8 mouse cellular contexts compared by ENCODE assay signal in genomic region chr11:72302230-72302629, GRCm38 (mm10). TPM values are rescaled to one million over a fixed set of nuclear protein-coding genes. Genes with fewer than 3 reads are reported as not detected.
DNase-seq lines count a peak whose midpoint lies in the region; ATAC-seq and TF ChIP-seq lines count a peak whose summit lies in the region.

No protein-coding gene starts in this region.

- no peaks in the 10 kb centered on the region for H3K9me3 ChIP-seq in liver, embryonic 11.5 days (ENCODE audit: control insufficient read depth, low read length)
- no peaks in the 10 kb centered on the region for H3K9me3 ChIP-seq in heart, embryonic 16.5 days (replicated peaks; ENCODE audit: control insufficient read depth, low read length)
- no peaks in the 10 kb centered on the region for H3K9me3 ChIP-seq in forebrain, embryonic 12.5 days
- H3K9me3 ChIP-seq in limb, embryonic 10.5 days (replicated peaks): no peaks in the 10 kb centered on the region

- no peak for TF ChIP-seq CTCF in liver, adult 2 months (IDR thresholded peaks at IDR 0.05; ENCODE audit: low read depth, low read length)
- TF ChIP-seq CTCF in cortical plate, adult 2 months (IDR thresholded peaks at IDR 0.05; ENCODE audit: extremely low read depth, insufficient read depth, low read length): no peak

- H3K4me1 ChIP-seq in liver, adult 2 months (ENCODE audit: control insufficient read depth, insufficient read depth, low read length): peaks cover 2% of the 10 kb centered on the region; the same call in 1 of the 2 replicates
- H3K4me1 ChIP-seq in liver, embryonic 11.5 days (replicated peaks; ENCODE audit: control insufficient read depth, insufficient read depth, low read length): no peaks in the 10 kb centered on the region
- no peaks in the 10 kb centered on the region for H3K4me1 ChIP-seq in cortical plate, adult 2 months (ENCODE audit: control insufficient read depth, insufficient read depth, low read length)
- peaks cover 7% of the 10 kb centered on the region; the same call in 1 of the 2 replicates for H3K4me1 ChIP-seq in heart, embryonic 16.5 days (ENCODE audit: control insufficient read depth, insufficient read depth, low read length)
- 0 out of 2 replicates have a peak, but pooled peaks cover 4% of the 10 kb centered on the region for H3K4me1 ChIP-seq in forebrain, embryonic 12.5 days
- H3K4me1 ChIP-seq in limb, embryonic 10.5 days: peaks cover 4% of the 10 kb centered on the region; the same call in 1 of the 2 replicates

- H3K4me2 ChIP-seq in liver, embryonic 11.5 days: no peak overlapping the region; the same call in 1 of the 2 replicates
- H3K4me2 ChIP-seq in heart, embryonic 16.5 days (ENCODE audit: low read depth, low read length): peak overlapping the region; percentile 68
- H3K4me2 ChIP-seq in forebrain, embryonic 12.5 days: no peak overlapping the region

- H3K27ac ChIP-seq in liver, adult 2 months (replicated peaks; ENCODE audit: insufficient read depth, low read depth, low read length): peak overlapping the region; percentile 20; the same call in 1 of the 2 replicates
- H3K27ac ChIP-seq in liver, embryonic 11.5 days (ENCODE audit: low read depth, low read length): no peak overlapping the region
- peak overlapping the region; percentile 58 for H3K27ac ChIP-seq in cortical plate, adult 2 months (ENCODE audit: insufficient read depth, low read length)
- peak overlapping the region; percentile 72; the same call in 1 of the 2 replicates for H3K27ac ChIP-seq in heart, embryonic 16.5 days (ENCODE audit: low read length)
- no peak overlapping the region for H3K27ac ChIP-seq in forebrain, embryonic 12.5 days
- H3K27ac ChIP-seq in limb, embryonic 10.5 days: no peak overlapping the region

- H3K27me3 ChIP-seq in liver, adult 2 months (ENCODE audit: control insufficient read depth, insufficient read depth, low read length): no peaks in the 10 kb centered on the region
- no peaks in the 10 kb centered on the region for H3K27me3 ChIP-seq in liver, embryonic 11.5 days (replicated peaks; ENCODE audit: control insufficient read depth, insufficient read depth, low read length)
- H3K27me3 ChIP-seq in heart, embryonic 16.5 days (ENCODE audit: control insufficient read depth, insufficient read depth, low read length): no peaks in the 10 kb centered on the region
- H3K27me3 ChIP-seq in forebrain, embryonic 12.5 days: no peaks in the 10 kb centered on the region; the same call in 1 of the 2 replicates
- H3K27me3 ChIP-seq in limb, embryonic 10.5 days (ENCODE audit: low read depth, poor library complexity, severe bottlenecking): no peaks in the 10 kb centered on the region

- no peak for ATAC-seq in liver, embryonic 11.5 days (replicated peaks; ENCODE audit: low FRiP score)
- ATAC-seq in heart, embryonic 16.5 days (replicated peaks; ENCODE audit: extremely low read depth, insufficient read depth, low FRiP score): peak; percentile 33; the same call in 1 of the 2 replicates
- no peak for ATAC-seq in forebrain, embryonic 12.5 days (ENCODE audit: low FRiP score)

- H3K9ac ChIP-seq in liver, adult 2 months (ENCODE audit: low read depth, low read length): peak overlapping the region; percentile 46
- H3K9ac ChIP-seq in liver, embryonic 11.5 days (ENCODE audit: low read depth, low read length): no peak overlapping the region
- H3K9ac ChIP-seq in heart, embryonic 16.5 days (ENCODE audit: low read length): no peak overlapping the region
- H3K9ac ChIP-seq in forebrain, embryonic 12.5 days: no peak overlapping the region

- no peak for TF ChIP-seq POLR2A in liver, adult 2 months (IDR thresholded peaks at IDR 0.05; ENCODE audit: extremely low read depth, insufficient read depth, low read length)
- TF ChIP-seq POLR2A in cortical plate, adult 2 months (IDR thresholded peaks at IDR 0.05; ENCODE audit: extremely low read depth, insufficient read depth, low read length): no peak

- peak overlapping the region; percentile 19 for H3K4me3 ChIP-seq in liver, adult 2 months (ENCODE audit: insufficient read depth, low read depth, low read length)
- H3K4me3 ChIP-seq in liver, embryonic 11.5 days (ENCODE audit: low read depth, low read length): no peak overlapping the region
- peak overlapping the region; percentile 2 for H3K4me3 ChIP-seq in cortical plate, adult 2 months (ENCODE audit: insufficient read depth, low read length)
- H3K4me3 ChIP-seq in heart, embryonic 16.5 days (ENCODE audit: low read length): peak overlapping the region; percentile 50
- H3K4me3 ChIP-seq in forebrain, embryonic 12.5 days (replicated peaks): no peak overlapping the region
- no peak overlapping the region for H3K4me3 ChIP-seq in limb, embryonic 10.5 days

- DNase-seq in liver, adult 2 months (ENCODE audit: extremely low read depth, low read depth, low spot score): no peak
- DNase-seq in liver, embryonic 11.5 days (ENCODE audit: low spot score): no peak
- DNase-seq in layer of hippocampus, postnatal 10 days (ENCODE audit: low spot score in 2 of 2): peak; percentile 56 to 59
- peak; percentile 28 to 39 for DNase-seq in lung, postnatal 4 days
- DNase-seq in limb, embryonic 10.5 days (ENCODE audit: low spot score): no peak

- no peaks in the 10 kb centered on the region for H3K79me2 ChIP-seq in liver, adult 2 months (ENCODE audit: control insufficient read depth, insufficient read depth, low read length)

- peaks cover 6% of the 10 kb centered on the region; the same call in 1 of the 2 replicates for H3K36me3 ChIP-seq in liver, adult 2 months (ENCODE audit: control insufficient read depth, insufficient read depth, low read length)
- H3K36me3 ChIP-seq in liver, embryonic 11.5 days (ENCODE audit: control insufficient read depth, insufficient read depth, low read length): no peaks in the 10 kb centered on the region
- H3K36me3 ChIP-seq in heart, embryonic 16.5 days (ENCODE audit: control insufficient read depth, insufficient read depth): no peaks in the 10 kb centered on the region
- H3K36me3 ChIP-seq in forebrain, embryonic 12.5 days (replicated peaks): no peaks in the 10 kb centered on the region
- no peaks in the 10 kb centered on the region for H3K36me3 ChIP-seq in limb, embryonic 10.5 days

- 56% methylated on average over 7 of the region's 7 CpGs for WGBS in liver, adult 2 months
- WGBS in liver, embryonic 11.5 days: 81% methylated on average over 7 of the region's 7 CpGs
- WGBS in heart, embryonic 16.5 days: 68% methylated on average over 7 of the region's 7 CpGs
- 80% methylated on average over 7 of the region's 7 CpGs for WGBS in forebrain, embryonic 12.5 days
- WGBS in limb, embryonic 10.5 days: 88% methylated on average over 7 of the region's 7 CpGs

RNA-seq across cellular contexts. Expression of gene Xaf1, which starts 0.8 kb away (rescaled TPM):
- total RNA-seq in liver, adult 2 months (2014; rRNA removed): 5.2 and 7.4 TPM in 2 replicates
- 15.5 and 17.6 TPM in 2 replicates for polyA plus RNA-seq in liver, adult 2 months (2012; rRNA removed)
- 2.7 and 2.8 TPM in 2 replicates for polyA plus RNA-seq in liver, embryonic 11.5 days (2014; fragmentation: Nextera tagmentation; extraction: Ambion mirVana)
- polyA plus RNA-seq in cortical plate, adult 2 months (2012; rRNA removed): 16.0 and 16.3 TPM in 2 replicates
- 8.5 and 14.4 TPM in 2 replicates for polyA plus RNA-seq in heart, embryonic 16.5 days (2015; fragmentation: Nextera tagmentation; extraction: Ambion mirVana)
- total RNA-seq in layer of hippocampus, postnatal 10 days (2021): 1 to 10 TPM; 1.9 to 2.5 TPM
- polyA plus RNA-seq in forebrain, embryonic 12.5 days (2016; fragmentation: Nextera tagmentation; extraction: Ambion mirVana): 1.6 TPM in 2 replicates
- polyA plus RNA-seq in limb, embryonic 10.5 days (2016; fragmentation: Nextera tagmentation; extraction: Ambion mirVana): 2.5 and 4.1 TPM in 2 replicates

RNA-seq across cellular contexts. Expression of gene Fbxo39, which starts 12.0 kb away (rescaled TPM):
- total RNA-seq in liver, adult 2 months (2014; rRNA removed): not detected in 2 replicates
- polyA plus RNA-seq in liver, adult 2 months (2012; rRNA removed): not detected in 2 replicates
- polyA plus RNA-seq in liver, embryonic 11.5 days (2014; fragmentation: Nextera tagmentation; extraction: Ambion mirVana): not detected in 2 replicates
- polyA plus RNA-seq in cortical plate, adult 2 months (2012; rRNA removed): not detected in 2 replicates
- polyA plus RNA-seq in heart, embryonic 16.5 days (2015; fragmentation: Nextera tagmentation; extraction: Ambion mirVana): not detected in 2 replicates
- not detected for total RNA-seq in layer of hippocampus, postnatal 10 days (2021)
- polyA plus RNA-seq in forebrain, embryonic 12.5 days (2016; fragmentation: Nextera tagmentation; extraction: Ambion mirVana): not detected in 2 replicates
- not detected in 2 replicates for polyA plus RNA-seq in limb, embryonic 10.5 days (2016; fragmentation: Nextera tagmentation; extraction: Ambion mirVana)

RNA-seq across cellular contexts. Expression of gene Slc13a5, which starts 35.2 kb away (rescaled TPM):
- total RNA-seq in liver, adult 2 months (2014; rRNA removed): 0.94 and 1.1 TPM in 2 replicates
- polyA plus RNA-seq in liver, adult 2 months (2012; rRNA removed): 1.4 and 1.6 TPM in 2 replicates
- polyA plus RNA-seq in liver, embryonic 11.5 days (2014; fragmentation: Nextera tagmentation; extraction: Ambion mirVana): not detected in 2 replicates
- 16.7 and 20.8 TPM in 2 replicates for polyA plus RNA-seq in cortical plate, adult 2 months (2012; rRNA removed)
- 0.10 and 0.18 TPM in 2 replicates for polyA plus RNA-seq in heart, embryonic 16.5 days (2015; fragmentation: Nextera tagmentation; extraction: Ambion mirVana)
- total RNA-seq in layer of hippocampus, postnatal 10 days (2021): 10 to 100 TPM; 13.0 to 17.8 TPM
- not detected in 2 replicates for polyA plus RNA-seq in forebrain, embryonic 12.5 days (2016; fragmentation: Nextera tagmentation; extraction: Ambion mirVana)
- polyA plus RNA-seq in limb, embryonic 10.5 days (2016; fragmentation: Nextera tagmentation; extraction: Ambion mirVana): 0.10 and 0.20 TPM in 2 replicates

Comparison
In these comparisons a context has a peak if more than half of its experiments do, and no peak if none do; other contexts are left out.
1. H3K27ac ChIP-seq: peak in liver, adult 2 months (single experiment), cortical plate, adult 2 months (single experiment) and heart, embryonic 16.5 days (single experiment); none in liver, embryonic 11.5 days (single experiment), forebrain, embryonic 12.5 days (single experiment) and limb, embryonic 10.5 days (single experiment).
2. H3K4me3 ChIP-seq: peak in liver, adult 2 months (single experiment), cortical plate, adult 2 months (single experiment) and heart, embryonic 16.5 days (single experiment); none in liver, embryonic 11.5 days (single experiment), forebrain, embryonic 12.5 days (single experiment) and limb, embryonic 10.5 days (single experiment).
3. DNase-seq: peak in layer of hippocampus, postnatal 10 days (2 of 2) and lung, postnatal 4 days (2 of 2); none in liver, adult 2 months (single experiment), liver, embryonic 11.5 days (single experiment) and limb, embryonic 10.5 days (single experiment).